Mouse (Mus musculus): Measurements from ENCODE around the gene Rpgrip1l.

- TF ChIP-seq USF1 (IDR thresholded peaks at IDR 0.05; ENCODE audit: low read depth, low read length) (no peak), GABPA (IDR thresholded peaks at IDR 0.05; ENCODE audit: insufficient replicate concordance, low read depth, low read length) (no peak), MXI1 (IDR thresholded peaks at IDR 0.05; ENCODE audit: low read depth, low read length) (no peak), EP300 (IDR thresholded peaks at IDR 0.05; ENCODE audit: low read length) (no peak), TCF12 (IDR thresholded peaks at IDR 0.05; ENCODE audit: low read depth, low read length) (no peak), CTCF (conservative IDR thresholded peaks at IDR 0.05 in 1 of 2, IDR thresholded peaks at IDR 0.05 in 1 of 2; ENCODE audit: low read depth in 2 of 2, low read length in 2 of 2) (no peak), HCFC1 (IDR thresholded peaks at IDR 0.05; ENCODE audit: low read depth, low read length) (no peak), SMC3 (IDR thresholded peaks at IDR 0.05; ENCODE audit: low read depth, low read length) (no peak), POLR2A (IDR thresholded peaks at IDR 0.05; ENCODE audit: low read depth, low read length) (no peak), JUND (conservative IDR thresholded peaks at IDR 0.05; ENCODE audit: low read depth, low read length) (no peak), MAX (IDR thresholded peaks at IDR 0.05; ENCODE audit: low read length) (no peak)
These were observed 26.8 kb downstream of the Rpgrip1l start for GRCm38 (mm10) chr8:91286237-91286636.

Data from CH12.LX (cell line).